8 mouse cellular contexts compared by ENCODE assay signal in genomic region chr8:122567361-122568108, GRCm38 (mm10). TPM values are rescaled to one million over a fixed set of nuclear protein-coding genes. Genes with fewer than 3 reads are reported as not detected.
DNase-seq lines count a peak whose midpoint lies in the region; ATAC-seq and TF ChIP-seq lines count a peak whose summit lies in the region.

TSS of gene Cdt1 (plus strand) at chr8:122568015.

- intact Hi-C loops in heart, postnatal 14 days (cut with DNase I) = no loop called here

- H3K4me1 ChIP-seq in E14TG2a.4 (replicated peaks; ENCODE audit: low read depth, low read length) = peaks cover 70% of the 10 kb centered on the region
- H3K4me1 ChIP-seq in forebrain, embryonic 13.5 days = peaks cover 31% of the 10 kb centered on the region
- H3K4me1 ChIP-seq in neural tube, embryonic 15.5 days = peaks cover 25% of the 10 kb centered on the region

- peak within 1 kb of the TSS; percentile 89 for H3K9ac ChIP-seq in forebrain, embryonic 13.5 days
- peak within 1 kb of the TSS; percentile 65 for H3K9ac ChIP-seq in neural tube, embryonic 15.5 days (replicated peaks)

- H3K9me3 ChIP-seq in E14TG2a.4 (ENCODE audit: low read length) = no peaks in the 10 kb centered on the region
- no peaks in the 10 kb centered on the region for H3K9me3 ChIP-seq in forebrain, embryonic 13.5 days (replicated peaks)
- H3K9me3 ChIP-seq in neural tube, embryonic 15.5 days (replicated peaks) = no peaks in the 10 kb centered on the region

- H3K27me3 ChIP-seq in E14TG2a.4 (ENCODE audit: insufficient read depth, low read length) = no peaks in the 10 kb centered on the region
- no peaks in the 10 kb centered on the region for H3K27me3 ChIP-seq in forebrain, embryonic 13.5 days
- no peaks in the 10 kb centered on the region for H3K27me3 ChIP-seq in neural tube, embryonic 15.5 days (replicated peaks)

- TF ChIP-seq CTCF in E14TG2a.4 (conservative IDR thresholded peaks at IDR 0.05; ENCODE audit: low read length) = no peak

- WGBS in forebrain, embryonic 13.5 days = under 1% methylated on average over 62 of the region's 62 CpGs
- under 1% methylated on average over 62 of the region's 62 CpGs for WGBS in neural tube, embryonic 15.5 days

- peak; percentile 93 for DNase-seq in c-Kit-positive CD71-positive TER-119-positive erythroid progenitor cells, embryonic 14.5 days (ENCODE audit: low spot score)
- peak; percentile 96 for DNase-seq in heart, postnatal 14 days
- DNase-seq in layer of hippocampus, adult 11-12 months (ENCODE audit: low spot score) = peak; percentile 96
- DNase-seq in lung, adult 18-20 months = peak; percentile 95 to 96
- peak; percentile 92 for DNase-seq in testis, postnatal 14 days (ENCODE audit: low spot score)

- H3K27ac ChIP-seq in forebrain, embryonic 13.5 days = peak within 1 kb of the TSS; percentile 85
- H3K27ac ChIP-seq in neural tube, embryonic 15.5 days (replicated peaks) = peak within 1 kb of the TSS; percentile 90

- H3K4me2 ChIP-seq in forebrain, embryonic 13.5 days = peak within 1 kb of the TSS; percentile 90
- H3K4me2 ChIP-seq in neural tube, embryonic 15.5 days = peak within 1 kb of the TSS; percentile 98

- peak within 1 kb of the TSS; percentile 100 for H3K4me3 ChIP-seq in E14TG2a.4 (replicated peaks; ENCODE audit: low read length)
- H3K4me3 ChIP-seq in forebrain, embryonic 13.5 days = peak within 1 kb of the TSS; percentile 81
- peak within 1 kb of the TSS; percentile 82 for H3K4me3 ChIP-seq in neural tube, embryonic 15.5 days (replicated peaks)

- H3K36me3 ChIP-seq in E14TG2a.4 (ENCODE audit: insufficient read depth, low read length) = peaks cover 39% of the 10 kb centered on the region
- H3K36me3 ChIP-seq in forebrain, embryonic 13.5 days (ENCODE audit: poor library complexity, severe bottlenecking) = peaks cover 35% of the 10 kb centered on the region
- H3K36me3 ChIP-seq in neural tube, embryonic 15.5 days = peaks cover 15% of the 10 kb centered on the region

- peak; percentile 96 for ATAC-seq in forebrain, embryonic 13.5 days
- peak; percentile 96 for ATAC-seq in neural tube, embryonic 15.5 days (ENCODE audit: low FRiP score)

RNA-seq across cellular contexts. Expression of gene Cdt1, which starts in this region (rescaled TPM):
- 29.1 and 32.3 TPM in 2 replicates for polyA plus RNA-seq in forebrain, embryonic 13.5 days (2015; fragmentation: Nextera tagmentation; extraction: Ambion mirVana)
- 1 to 10 TPM; 3.6 to 4.6 TPM for total RNA-seq in heart, postnatal 14 days (2021)
- polyA plus RNA-seq in neural tube, embryonic 15.5 days (2015; fragmentation: Nextera tagmentation; extraction: Ambion mirVana) = 6.8 and 15.4 TPM in 2 replicates

Comparison
In these comparisons a context has a peak if more than half of its experiments do, and no peak if none do; other contexts are left out.
1. Peak in every context shown above with its lines: DNase-seq, ATAC-seq, H3K4me3 ChIP-seq and H3K27ac ChIP-seq.